Mouse (Mus musculus) gonadal fat pad, adult 2 months (tissue): ENCODE results near the gene Enthd1. TPM values are rescaled to one million over a fixed set of nuclear protein-coding genes. Genes with fewer than 3 reads are reported as not detected.

Experiments used
- DNase-seq: peaks from one replicate; pipeline ENCODE4 v3.0.0-alpha.2; 2012; ENCODE audit warnings: low read depth
- polyA plus RNA-seq: library from polyadenylated mRNA; depleted of rRNA; stranded (reverse); fragments of >200 nt; gene quantifications from 2 replicates; pipeline ENCODE4 v1.2.3, GENCODE M21; 2012

Gene Enthd1
- polyA plus RNA-seq, 1 experiment: 0.11 TPM

DNA sequence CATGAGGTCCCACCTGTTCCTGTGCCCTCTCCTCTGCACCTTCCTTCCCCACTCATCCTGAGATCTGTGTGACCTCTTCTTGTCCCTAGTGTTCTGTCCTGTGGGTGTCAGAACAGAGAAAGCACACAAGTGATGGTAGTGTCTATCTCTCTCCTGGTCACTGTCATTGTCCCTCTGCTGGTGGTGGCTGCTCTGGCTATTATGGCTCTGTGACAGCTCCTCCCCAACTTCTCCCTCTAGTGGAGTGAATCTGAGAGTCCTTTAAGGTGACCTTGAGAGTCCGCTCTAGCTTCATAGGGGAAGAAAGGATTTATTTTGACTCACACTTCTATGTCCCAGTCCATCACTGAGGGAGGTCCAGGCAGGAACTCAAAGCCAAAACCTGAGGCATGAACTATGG is 79.4 kb downstream of the Enthd1 start:
- no peak for DNase-seq

DNA sequence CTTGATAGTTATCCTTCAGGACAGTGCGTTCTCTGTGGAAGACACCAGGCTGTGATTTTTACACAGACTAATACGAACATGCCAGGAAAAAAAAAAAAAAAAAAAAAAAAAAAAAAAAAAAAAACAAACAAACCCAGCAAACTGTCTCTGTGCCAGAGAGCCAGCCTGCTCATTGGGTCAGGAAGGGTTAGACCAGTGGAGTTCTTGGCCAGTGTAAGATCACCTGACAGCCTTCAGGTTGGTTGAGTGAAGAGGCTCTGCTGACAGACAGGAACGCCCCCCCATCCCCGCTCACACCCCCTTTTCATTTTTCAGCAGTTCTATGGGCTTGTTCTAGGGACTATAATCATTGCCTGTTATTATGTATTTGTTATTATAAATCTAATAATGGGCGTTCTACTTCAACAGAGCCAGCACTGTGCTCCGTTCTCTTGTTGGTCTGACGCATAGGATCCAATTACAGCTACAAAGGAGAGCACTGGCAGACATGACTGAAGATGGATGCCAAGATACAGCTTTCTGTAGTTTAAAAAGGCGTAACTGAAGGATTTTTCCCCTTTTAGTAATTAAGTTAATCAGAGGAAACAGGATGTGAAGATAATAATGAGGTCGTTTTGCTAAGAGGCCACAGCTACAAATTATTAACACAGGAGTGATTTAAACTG is 81.8 kb downstream of the Enthd1 start:
- no peak for DNase-seq

DNA sequence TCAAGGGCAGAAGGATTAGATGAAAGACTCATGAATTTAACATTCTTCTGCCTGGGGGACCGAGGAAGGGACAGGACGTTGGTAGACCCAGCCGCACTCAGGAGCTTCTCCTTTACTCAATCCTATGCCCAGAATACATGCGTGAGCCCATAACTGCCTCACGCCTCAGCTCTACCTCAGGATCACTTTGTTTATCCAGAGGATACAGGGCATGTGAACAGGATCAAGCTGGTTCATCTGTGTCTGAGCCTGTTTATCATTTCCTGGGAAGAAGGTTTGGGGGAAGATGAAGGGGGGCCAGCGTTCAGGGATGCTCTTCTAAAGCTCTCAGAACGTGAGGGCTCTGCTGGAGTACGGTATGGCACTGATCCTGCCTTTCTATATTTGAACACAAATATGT is 82.6 kb downstream of the Enthd1 start:
- DNase-seq: no peak

DNA sequence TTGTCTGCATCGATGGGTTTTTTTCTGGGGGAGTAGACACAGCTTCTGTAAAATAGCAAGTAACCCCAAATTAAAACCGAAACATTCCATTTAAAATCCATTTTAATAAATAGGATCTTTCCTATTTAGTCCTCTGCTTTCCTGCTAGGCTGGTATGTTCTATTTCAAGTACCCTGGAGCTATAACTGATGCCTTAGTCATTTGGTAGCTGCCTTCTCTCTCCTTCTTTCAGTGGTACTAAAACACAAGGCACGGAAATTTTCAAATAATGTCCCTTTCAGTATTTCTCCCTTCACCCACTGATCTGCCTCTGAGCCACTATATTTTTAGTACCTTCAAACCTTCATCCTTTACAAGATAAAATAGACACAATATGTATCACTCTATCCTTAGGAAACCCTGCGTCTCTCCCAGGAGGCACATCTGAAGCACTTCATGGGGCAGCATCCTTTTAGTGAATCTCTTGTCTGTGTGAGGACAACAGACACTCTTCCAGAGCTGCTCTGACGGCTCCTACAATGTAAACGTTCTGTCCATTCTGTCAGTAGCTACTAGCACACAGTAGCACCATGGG is 90.4 kb downstream of the Enthd1 start:
- no peak for DNase-seq

DNA sequence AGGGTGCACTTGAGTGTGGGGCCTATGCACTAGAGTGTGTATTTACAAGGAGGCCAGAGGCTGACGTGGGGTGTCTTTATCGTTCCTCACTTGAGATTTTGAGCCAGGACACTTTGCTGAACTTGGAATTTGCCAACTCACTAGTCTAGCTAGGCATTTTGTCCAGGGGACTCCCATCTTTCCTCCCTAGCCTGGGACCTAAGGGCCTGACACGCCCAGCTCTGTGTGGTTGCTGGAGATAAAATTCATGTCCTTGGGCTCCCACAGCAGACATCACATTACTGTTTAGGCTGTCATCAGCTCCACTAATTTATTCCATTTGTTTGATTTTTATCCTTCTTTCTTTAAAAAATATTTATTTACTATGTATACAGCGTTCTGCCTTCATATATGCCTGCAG is 97.1 kb downstream of the Enthd1 start:
- no peak for DNase-seq

DNA sequence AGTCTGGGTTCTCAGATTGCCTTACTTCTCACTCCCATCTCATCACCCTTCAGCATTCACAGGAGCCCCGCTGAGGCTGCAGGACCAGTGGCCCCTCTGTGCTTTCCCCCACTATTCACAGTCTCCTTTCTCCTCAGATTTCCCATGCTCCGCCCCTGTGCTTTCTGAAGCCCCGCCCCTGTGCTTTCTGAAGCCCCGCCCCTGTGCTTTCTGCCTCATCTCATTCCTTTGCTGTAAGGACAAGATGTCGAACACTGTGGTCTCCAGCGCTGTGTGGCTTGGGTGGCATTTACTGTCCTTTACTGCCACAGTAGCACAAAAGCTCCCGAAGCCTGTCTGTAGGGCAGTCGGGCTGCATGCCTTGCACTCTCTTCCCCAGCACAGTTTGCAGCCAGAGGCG is 102.8 kb downstream of the Enthd1 start:
- no peak for DNase-seq

DNA sequence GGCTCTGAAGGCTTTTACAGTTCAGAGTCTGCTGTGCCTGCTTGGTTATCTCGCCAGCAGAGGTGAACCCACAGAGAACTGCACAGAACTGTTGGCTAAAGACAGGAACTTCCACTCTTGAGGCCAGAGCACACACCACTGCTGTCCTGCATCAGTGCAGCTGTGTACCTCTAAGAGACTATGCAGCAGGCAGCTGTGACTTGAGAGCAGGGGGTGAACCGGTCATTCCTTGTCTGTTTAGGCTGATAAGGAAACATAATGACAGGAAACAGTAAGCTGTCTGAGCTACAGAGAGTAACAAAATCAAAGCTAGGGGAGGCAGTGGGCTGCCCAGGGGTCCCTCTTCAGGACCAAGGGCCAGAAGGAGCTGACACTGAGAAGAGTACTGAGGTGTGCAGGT is 103.5 kb downstream of the Enthd1 start:
- DNase-seq: no peak

DNA sequence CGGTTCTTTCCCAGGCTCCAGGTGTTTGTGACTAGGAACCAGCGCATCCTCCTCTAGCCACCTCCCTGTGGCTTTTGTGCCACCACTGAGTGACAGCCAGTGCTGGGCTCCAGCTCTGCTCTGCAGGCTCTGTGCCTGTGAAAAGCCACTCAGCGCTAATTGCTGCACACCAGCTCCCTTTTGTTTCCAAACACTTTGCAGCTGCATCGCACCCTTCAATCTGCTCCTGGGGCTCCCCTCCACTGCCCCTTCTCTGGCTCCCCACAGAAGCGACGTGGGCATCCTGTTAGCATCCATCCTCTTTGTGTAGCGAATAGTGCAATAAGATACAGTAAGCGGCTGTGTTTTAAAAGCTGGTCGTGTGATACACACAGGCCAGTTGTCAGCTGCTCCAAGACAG is 104.9 kb downstream of the Enthd1 start:
- no peak for DNase-seq

DNA sequence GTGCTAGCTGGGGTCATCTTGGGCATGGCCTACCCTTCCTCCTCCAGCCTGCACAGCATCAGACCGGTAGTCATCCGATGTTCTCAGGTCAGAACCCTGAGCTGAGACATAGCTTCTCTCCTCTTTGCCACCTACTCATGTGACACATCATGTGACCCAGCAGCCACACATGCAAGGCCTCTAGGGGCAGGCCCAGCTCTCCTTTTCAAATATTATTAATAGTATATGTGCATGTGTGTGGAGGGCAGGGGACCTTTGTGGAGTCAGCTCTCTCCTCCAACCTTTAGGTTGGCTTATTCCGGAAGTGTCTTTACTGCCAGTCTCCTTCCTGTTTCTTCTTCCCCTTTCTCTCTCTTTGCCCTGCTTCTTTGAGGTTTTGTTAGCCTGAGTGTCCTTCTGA is 107.0 kb downstream of the Enthd1 start:
- DNase-seq: no peak

DNA sequence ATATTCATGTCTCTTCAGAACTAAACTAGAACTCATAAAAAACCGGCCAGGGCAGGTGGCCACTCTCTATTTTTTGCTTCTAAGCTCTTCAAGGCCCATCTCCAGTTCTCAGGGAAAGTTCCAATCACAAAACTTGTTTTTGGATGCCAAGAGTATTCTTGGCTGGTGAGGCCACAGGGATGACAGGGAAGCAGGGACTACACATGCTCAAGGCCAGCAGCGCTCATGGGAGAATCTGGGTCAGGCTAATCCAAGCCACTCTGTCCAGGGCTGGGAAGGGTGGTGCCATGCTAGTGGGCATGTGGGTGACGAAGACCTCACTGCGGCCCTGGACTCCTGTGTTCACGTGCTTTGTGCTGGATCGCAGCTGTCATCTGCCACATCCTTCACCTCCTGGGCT is 110.5 kb downstream of the Enthd1 start:
- no peak for DNase-seq

DNA sequence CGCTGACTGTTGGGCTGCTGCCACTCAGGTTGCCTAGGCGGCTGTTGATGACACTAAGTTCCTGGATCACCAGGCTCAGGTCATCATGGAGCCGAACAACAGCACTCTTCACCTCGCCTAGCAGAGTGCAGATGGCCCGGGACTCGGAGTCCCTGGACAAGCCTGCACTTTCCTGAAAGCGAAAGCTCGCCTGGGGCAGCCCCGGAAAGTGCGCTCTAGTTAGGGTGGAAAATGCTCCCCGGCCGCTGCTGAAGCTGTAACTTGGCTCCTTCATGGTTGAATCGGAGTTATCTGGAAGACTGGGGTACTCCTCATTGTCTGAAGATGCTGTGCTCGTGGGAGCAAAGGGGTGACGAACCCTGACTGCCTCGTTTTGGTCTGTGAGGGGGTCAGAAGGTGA is 112.5 kb downstream of the Enthd1 start:
- no peak for DNase-seq

DNA sequence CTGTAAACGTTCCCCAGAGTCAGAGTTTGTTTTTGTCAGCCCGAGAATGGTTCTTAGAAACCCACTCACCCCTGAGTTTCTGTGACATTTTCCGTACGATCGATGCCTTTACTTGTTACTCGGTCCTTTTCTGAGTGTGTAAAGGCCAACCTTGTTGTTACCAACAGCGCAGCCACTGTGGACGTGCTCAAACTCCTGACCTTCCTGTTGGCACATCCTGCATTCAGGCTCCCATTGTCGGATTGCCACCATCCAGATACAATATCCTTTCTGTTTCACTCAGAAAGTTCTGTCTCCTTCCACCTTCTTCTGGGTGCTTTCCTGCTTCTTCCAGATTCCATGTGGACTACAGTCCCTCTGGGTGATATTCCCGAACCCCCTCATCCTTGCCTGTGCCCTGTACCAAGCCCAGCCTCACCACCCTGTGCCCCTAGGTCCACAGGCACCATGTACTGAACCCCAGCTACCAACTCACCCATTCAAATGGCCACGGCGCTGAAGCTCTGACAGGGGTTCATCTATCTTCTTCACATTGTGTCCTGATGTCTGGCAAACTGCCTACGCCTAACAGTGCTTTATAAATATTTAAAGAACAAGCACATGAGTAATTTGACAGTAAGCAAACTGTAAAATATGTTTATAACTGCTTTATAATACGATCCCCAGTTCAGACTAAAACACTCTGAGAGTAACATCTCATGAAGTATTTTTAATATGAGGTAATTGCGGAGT is 118.8 kb downstream of the Enthd1 start:
- no peak for DNase-seq

DNA sequence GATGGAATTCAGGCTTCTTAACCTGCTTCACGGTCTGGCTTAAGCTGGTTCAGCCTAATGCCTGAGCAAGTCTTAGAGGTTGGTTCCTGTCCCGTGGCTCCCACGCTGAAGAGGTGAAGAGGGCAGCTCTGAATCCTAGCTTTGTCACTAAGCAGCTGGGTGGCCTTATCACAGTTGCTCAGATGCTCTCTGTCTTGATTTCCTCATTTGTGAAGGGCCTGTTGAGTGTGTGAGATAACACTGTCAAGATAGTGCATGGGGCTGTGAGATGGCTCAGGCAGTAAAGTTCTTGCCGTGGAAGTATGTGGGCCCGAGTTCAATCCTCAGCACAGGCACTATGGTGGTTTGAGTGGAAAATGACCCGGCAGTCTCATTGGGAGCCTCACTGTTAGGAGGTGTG is 124.8 kb downstream of the Enthd1 start:
- DNase-seq: no peak

DNA sequence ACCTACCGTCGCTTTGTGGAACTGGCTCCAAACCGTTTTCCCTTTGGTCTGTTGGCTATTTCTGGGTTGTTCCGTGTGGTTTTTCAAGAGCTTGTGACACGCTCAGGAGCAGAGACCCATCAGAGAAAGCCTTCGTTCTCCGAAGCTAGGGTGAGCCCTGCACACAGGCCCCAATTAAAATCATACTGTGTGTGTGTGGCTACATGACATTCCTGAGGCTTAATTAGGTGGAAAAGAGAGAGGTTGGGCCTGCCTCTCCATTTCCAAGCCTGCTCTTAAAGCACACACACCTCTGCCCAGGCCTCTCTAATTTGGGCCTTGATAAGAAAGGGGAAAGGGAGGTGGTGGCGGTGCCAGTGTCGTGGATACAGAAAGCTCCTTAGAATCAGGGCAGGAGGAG is 126.5 kb downstream of the Enthd1 start:
- no peak for DNase-seq

DNA sequence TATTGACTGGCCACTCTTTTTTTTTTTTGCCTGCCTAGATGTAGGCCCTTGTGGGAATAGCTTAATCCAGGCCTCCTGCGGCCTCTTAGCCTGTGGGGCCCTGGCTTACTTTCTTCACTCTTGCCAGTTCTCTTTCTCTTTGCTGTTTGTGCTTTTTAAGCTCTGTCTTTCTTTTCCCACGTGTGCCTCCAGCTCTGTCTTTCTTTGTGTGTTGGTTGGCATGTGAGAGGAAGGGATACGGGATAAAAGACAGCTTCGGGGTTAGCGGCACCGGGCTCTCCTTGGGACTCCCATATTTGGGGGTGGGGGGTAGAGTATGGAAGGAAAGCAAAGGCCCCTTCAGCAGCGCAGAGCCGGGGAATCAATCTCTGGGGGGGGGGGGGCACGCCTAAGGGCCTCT is 127.0 kb downstream of the Enthd1 start:
- no peak for DNase-seq

DNA sequence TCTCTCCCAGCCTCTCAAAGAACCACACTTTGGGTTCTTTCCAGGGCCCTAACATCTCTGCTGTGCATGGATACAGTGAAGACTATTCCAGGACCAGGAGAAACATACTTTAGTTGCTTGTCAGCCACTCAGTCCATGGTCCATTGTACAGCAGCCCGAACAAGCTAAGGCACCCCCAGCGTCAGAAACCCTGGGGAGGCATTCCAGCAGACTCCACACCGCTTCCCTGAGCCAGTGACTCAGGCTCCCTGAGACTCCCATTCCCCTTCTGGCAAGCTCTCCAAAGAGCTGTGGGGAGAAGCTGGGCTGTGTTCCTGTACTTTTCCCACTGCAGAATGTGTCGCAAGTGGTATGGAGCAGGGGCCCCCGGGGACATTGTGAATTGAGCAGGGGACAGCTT is 128.0 kb downstream of the Enthd1 start:
- no peak for DNase-seq

DNA sequence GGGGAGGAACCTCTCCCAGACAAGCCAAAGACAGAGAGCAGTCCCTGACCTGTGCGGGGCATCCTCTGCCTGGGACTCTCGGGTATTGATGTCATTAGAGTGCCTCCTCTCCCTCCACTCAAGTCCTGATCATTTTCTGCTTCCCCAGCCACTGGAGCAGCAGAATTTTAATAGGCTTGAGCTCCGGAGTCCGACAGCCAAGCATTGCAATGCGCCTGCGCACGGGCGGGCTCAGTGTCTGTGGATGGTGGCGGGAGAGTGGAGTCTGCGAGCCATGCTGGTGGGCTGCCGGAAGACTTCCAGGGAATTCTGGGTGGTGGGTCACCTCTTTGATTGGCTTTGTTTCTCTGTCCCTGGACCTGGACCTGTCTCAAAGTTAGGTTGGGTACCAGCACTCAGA is 134.6 kb downstream of the Enthd1 start:
- DNase-seq: no peak

DNA sequence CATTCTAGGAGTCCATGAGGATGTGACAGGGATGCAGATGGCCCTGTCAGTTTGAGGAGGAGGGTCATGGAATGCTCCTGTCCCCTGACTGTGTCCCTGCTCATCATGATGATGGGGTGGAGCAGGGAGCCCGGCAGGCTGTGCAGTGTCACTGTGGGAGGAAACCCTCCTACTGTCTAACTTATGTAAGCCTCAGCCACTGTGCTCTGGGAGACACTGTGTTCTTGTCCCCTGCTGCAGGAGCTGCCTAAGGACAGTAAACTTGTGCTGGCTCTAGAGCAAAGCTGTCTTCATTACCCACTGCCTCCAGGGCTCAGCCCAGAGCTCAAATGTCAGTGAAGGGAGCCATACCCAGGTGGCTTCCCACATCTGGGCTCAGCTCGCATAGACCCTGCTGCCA is 146.8 kb downstream of the Enthd1 start:
- no peak for DNase-seq

DNA sequence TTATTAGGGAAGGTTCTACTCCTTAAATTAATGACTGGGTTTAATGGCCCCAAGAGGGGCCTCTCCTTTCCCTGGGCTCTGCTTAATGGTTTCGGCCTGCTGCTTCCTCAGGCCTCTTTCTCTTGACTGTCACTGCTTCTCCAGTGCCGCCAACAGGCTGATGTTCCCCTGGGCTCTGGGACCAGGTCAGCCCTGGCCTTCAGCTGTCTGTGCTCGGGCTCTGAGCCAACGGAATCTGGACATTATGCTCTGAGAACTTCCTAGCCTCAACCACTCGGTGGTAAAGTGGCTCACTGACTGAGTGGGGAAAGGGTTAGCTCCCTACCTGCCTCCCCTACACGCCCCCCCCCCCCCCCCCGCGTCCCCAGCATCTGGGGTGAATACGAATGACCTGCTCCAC is 147.9 kb downstream of the Enthd1 start:
- no peak for DNase-seq

DNA sequence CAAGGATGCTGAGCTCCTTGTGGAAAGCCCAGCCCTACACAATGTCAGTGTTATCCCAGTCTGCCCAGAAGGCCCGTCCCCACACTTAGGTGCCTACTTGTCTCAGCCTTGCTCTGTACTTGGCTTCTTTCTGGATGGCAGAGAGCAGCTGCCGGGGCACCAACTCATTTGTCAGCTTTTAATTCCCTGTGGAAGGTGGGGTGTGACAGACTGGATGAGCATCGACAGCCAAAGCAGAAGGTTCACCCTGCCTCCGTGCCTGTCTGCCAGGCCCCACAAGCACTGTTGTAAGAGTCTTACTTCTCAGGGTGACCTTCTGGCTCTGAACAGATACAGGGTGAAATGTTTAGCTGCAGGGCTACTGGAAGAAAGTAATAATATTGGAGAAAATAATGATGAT is 149.8 kb downstream of the Enthd1 start:
- no peak for DNase-seq

DNA sequence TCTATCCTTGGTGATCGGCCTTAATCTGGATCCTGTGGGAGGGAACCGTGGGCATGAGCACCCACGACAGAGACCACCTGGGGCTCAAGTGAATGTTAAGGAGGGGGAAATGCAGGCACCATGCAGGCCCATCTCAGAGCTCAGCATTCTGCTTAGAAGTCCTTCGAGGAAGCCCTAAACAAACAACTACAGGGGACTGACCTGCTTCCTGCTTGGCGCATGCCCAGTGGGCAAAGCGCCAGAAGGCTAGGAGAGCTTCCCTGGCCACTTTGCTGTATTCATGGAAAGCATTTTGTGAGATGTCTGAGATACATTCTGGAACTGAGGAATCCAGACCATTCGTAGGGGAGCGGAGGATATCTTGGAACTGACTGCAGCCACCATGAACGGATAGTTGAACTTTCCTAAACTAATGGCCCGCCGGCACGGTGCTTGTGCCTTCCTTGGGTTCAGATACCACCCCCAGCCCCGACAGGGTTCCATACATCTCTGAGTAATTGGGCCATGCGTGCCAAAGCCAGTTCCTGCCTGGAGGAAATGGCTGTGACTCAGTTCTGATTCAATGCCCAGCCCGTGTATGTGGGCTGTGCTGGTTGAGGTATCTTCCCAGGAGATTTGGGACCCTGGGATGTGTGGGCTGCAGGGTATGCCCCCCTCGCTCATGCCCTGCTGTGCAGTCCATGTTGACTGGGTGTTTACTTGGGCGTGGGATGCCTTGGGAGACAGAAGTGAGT is 150.8 kb downstream of the Enthd1 start:
- no peak for DNase-seq

DNA sequence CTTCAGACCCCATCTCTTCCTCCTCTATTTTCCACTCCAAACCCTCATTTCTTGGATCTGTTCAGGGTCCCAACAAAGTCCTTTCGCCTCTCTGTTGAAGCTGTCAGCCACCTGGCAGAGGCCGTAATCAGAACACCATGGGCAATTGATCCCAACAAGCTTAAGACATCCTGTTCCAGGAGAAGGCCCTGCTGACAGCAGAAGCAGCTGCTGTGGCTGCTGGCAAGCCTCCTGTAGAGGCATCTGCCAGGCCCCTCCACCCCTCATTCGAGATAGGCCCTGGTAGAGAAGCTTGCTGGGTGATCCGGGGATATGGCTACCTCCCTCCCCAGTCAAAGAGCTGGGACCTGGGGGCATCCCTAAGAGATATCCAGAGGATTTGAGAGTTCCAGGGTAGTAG is 151.9 kb downstream of the Enthd1 start:
- DNase-seq: no peak

DNA sequence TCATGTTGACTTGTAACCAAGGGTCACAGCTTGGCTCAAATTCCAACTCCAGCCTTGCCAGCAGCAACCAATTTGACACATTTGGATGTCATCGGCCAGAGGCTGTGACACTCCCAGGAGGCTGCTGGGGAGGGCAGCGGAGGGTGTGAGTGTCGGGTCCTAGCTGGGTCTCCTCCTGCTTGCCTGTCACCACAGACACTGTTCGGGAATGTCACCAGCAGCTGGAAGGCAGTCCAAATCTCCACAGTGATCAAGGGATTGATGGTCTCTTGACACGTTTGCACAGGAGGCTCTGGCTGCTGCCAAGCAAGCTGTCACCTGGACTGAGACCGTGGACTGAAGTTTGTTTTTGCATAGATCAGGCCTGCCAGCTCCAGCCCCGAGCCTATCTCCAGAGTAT is 154.3 kb downstream of the Enthd1 start:
- no peak for DNase-seq
